Mouse (Mus musculus): ENCODE measurements around the gene Pnmt. TPM values are rescaled to one million over a fixed set of nuclear protein-coding genes. Genes with fewer than 3 reads are reported as not detected.

Gene Pnmt
- total and polyA plus RNA-seq, 3 experiments = not detected

DNA sequence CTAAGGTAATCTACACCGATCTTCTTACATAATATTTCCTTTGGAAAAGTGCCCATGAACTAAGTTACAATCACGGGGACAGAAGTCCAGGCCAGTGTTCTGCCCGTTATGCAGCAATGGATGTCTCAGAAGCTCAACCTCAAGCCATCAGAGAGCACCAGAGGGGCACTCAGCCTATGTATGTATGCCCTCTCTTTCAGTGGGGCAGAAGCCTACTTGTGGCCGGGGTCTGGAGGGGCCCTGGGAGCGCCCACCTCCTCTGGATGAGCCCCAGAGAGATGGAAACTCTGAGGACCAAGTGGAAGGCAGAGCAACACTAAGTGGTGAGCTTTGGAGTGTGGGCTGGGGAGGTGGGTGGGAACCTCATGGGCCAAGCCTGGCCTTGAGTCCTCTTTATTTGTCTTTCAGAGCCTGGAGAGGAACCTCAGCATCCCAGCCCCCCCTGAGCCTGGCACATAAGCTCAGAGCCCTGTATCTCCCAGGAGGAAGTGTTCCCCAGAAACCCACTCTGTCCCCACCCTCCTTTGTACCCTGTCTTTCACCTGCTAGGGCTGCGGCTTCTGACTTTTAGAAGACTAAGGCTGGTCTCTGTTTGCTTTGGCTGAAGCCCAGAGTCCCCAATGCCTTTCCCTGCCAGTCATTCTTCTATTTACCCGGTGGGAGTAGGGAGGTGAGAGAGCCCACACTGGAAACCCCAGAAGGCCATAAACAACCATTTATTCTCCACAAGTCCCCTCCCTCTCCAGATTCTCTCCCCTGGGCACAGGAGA, 29.4 kb upstream of the Pnmt start:
- H3K27me3 ChIP-seq (replicated peaks) = peaks cover 49% of the 10 kb centered on the region
- dilution Hi-C loops (cut with MboI; ENCODE audit: extremely low pct_ligation_motif_present, extremely low pct_unique_long_range_greater_than_20kb, low sequenced_read_pairs) = no loop called here
- DNase-seq (ENCODE audit: extremely low read depth) = no peak
- no peak overlapping the region for H3K4me2 ChIP-seq (ENCODE audit: insufficient read depth, low read depth, poor library complexity, severe bottlenecking)
- in situ Hi-C loops (cut with MboI; ENCODE audit: low pct_ligation_motif_present, low pct_unique_long_range_greater_than_20kb, low sequenced_read_pairs) = loop anchor here (5.0 kb wide), 2 partner anchors 35 to 90 kb away; partner anchors contain the start of gene Grb7
- peaks cover 0 to 23% of the 10 kb centered on the region in 2 experiments for H3K36me3 ChIP-seq (replicated peaks in 1 of 2; ENCODE audit: control insufficient read depth in 1 of 2, insufficient read depth in 1 of 2, low read length in 1 of 2)
- no peak overlapping the region for H3K27ac ChIP-seq (ENCODE audit: insufficient read depth, low read depth)
- TF ChIP-seq CTCF (conservative IDR thresholded peaks at IDR 0.05 in 1 of 2, IDR thresholded peaks at IDR 0.05 in 1 of 2; ENCODE audit: low read depth in 2 of 2, low read length in 2 of 2) (no peak), ZNF384 (IDR thresholded peaks at IDR 0.05; ENCODE audit: low read depth, low read length) (no peak), ZMIZ1 (IDR thresholded peaks at IDR 0.05; ENCODE audit: low read depth, low read length) (no peak), USF2 (conservative IDR thresholded peaks at IDR 0.05; ENCODE audit: low read depth, low read length) (no peak), MAZ (IDR thresholded peaks at IDR 0.05; ENCODE audit: low read depth, low read length) (no peak), TCF12 (IDR thresholded peaks at IDR 0.05; ENCODE audit: low read depth, low read length) (no peak), NELFE (IDR thresholded peaks at IDR 0.05; ENCODE audit: low read depth, low read length) (no peak), SMC3 (IDR thresholded peaks at IDR 0.05; ENCODE audit: low read depth, low read length) (no peak), PAX5 (IDR thresholded peaks at IDR 0.05; ENCODE audit: low read length) (no peak), JUND (conservative IDR thresholded peaks at IDR 0.05; ENCODE audit: low read depth, low read length) (no peak)
- no peak overlapping the region for H3K9ac ChIP-seq (ENCODE audit: insufficient read depth, low read depth)
- H3K4me1 ChIP-seq (ENCODE audit: control insufficient read depth in 1 of 2, insufficient read depth in 2 of 2) = peaks cover 11 to 54% of the 10 kb centered on the region in 2 experiments
- no peak overlapping the region for H3K4me3 ChIP-seq (replicated peaks in 1 of 3; ENCODE audit: low read depth in 2 of 3, low read length in 2 of 3, poor library complexity in 1 of 3)
- H3K79me2 ChIP-seq (replicated peaks; ENCODE audit: control insufficient read depth, extremely low read depth, insufficient read depth, poor library complexity, severe bottlenecking) = peaks cover 11% of the 10 kb centered on the region
- no peaks in the 10 kb centered on the region for H3K9me3 ChIP-seq (replicated peaks; ENCODE audit: low read length)

DNA sequence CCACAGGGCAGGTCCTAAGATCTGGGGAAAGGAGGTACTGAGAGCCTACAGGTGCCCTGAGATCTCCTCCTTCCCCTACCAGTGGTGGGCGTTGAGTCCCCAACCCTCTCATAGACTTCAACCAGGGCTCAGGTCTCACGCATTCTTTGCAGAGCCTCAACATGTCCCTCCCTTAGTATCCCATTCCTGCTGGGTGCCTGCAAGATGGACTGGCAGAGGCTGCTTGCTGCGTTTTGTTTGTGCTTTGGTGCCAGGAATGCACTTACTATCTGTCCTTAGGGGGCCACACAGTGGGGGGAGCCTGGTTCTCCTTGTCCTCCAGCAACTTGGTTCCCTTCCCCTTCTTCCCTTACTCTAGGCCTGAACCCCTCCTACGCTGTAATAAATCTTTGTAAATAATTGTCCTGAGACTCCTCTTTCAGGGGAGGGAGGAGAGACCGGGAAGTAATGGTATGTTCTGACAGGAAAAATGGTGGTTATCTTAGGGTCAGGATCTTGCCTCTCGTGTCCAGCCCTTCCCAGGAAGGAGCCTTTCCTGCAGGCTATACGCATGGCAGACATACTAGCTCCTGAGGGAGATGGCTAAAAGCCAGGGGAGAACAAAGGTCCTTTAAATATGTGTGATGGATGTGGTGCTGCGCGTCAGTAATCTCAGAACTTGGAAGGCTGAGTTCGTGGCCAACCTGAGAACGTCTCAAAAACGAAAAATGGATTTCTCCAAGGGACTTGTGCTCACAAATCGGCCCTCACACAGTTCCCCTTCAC, 28.7 kb upstream of the Pnmt start:
- no peak overlapping the region for H3K27ac ChIP-seq (ENCODE audit: insufficient read depth, low read depth)
- no peak for TF ChIP-seq JUN (IDR thresholded peaks at IDR 0.05; ENCODE audit: insufficient read depth, low read depth, low read length)
- TF ChIP-seq MXI1 (IDR thresholded peaks at IDR 0.05; ENCODE audit: low read depth, low read length) = no peak
- TF ChIP-seq MAX (IDR thresholded peaks at IDR 0.05; ENCODE audit: low read length) = no peak
- no peak for TF ChIP-seq UBTF (IDR thresholded peaks at IDR 0.05; ENCODE audit: low read depth, low read length)
- no peak for TF ChIP-seq GABPA (IDR thresholded peaks at IDR 0.05; ENCODE audit: insufficient replicate concordance, low read depth, low read length)
- no peak for TF ChIP-seq NELFE (IDR thresholded peaks at IDR 0.05; ENCODE audit: low read depth, low read length)
- no peak for TF ChIP-seq MAZ (IDR thresholded peaks at IDR 0.05; ENCODE audit: low read depth, low read length)
- TF ChIP-seq ETS1 (conservative IDR thresholded peaks at IDR 0.05; ENCODE audit: low read depth, low read length) = no peak
- TF ChIP-seq ZMIZ1 (IDR thresholded peaks at IDR 0.05; ENCODE audit: low read depth, low read length) = no peak
- TF ChIP-seq CHD2 (IDR thresholded peaks at IDR 0.05; ENCODE audit: low read length) = no peak
- TF ChIP-seq TCF12 (IDR thresholded peaks at IDR 0.05; ENCODE audit: low read depth, low read length) = no peak
- no peak for TF ChIP-seq RCOR1 (conservative IDR thresholded peaks at IDR 0.05; ENCODE audit: low read depth, low read length)
- in situ Hi-C loops (cut with MboI; ENCODE audit: low pct_ligation_motif_present, low pct_unique_long_range_greater_than_20kb, low sequenced_read_pairs) = loop anchor here (5.0 kb wide), 2 partner anchors 35 to 90 kb away; partner anchors contain the start of gene Grb7

More for the DNA sequence above, 28.7 kb upstream of the Pnmt start:
- peak overlapping the region; percentile 55 to 97 (median 59) for H3K4me3 ChIP-seq (replicated peaks in 1 of 3; ENCODE audit: low read depth in 2 of 3, low read length in 2 of 3, poor library complexity in 1 of 3)
- peaks cover 42% of the 10 kb centered on the region for H3K27me3 ChIP-seq (replicated peaks)
- no peaks in the 10 kb centered on the region for H3K9me3 ChIP-seq (replicated peaks; ENCODE audit: low read length)
- H3K4me2 ChIP-seq (ENCODE audit: insufficient read depth, low read depth, poor library complexity, severe bottlenecking) = peak overlapping the region; percentile 87
- no peak for DNase-seq (ENCODE audit: extremely low read depth)
- peaks cover 0 to 29% of the 10 kb centered on the region in 2 experiments for H3K36me3 ChIP-seq (replicated peaks in 1 of 2; ENCODE audit: control insufficient read depth in 1 of 2, insufficient read depth in 1 of 2, low read length in 1 of 2)
- dilution Hi-C loops (cut with MboI; ENCODE audit: extremely low pct_ligation_motif_present, extremely low pct_unique_long_range_greater_than_20kb, low sequenced_read_pairs) = no loop called here
- peaks cover 11% of the 10 kb centered on the region for H3K79me2 ChIP-seq (replicated peaks; ENCODE audit: control insufficient read depth, extremely low read depth, insufficient read depth, poor library complexity, severe bottlenecking)
- peak overlapping the region; percentile 69 for H3K9ac ChIP-seq (ENCODE audit: insufficient read depth, low read depth)
- H3K4me1 ChIP-seq (ENCODE audit: control insufficient read depth in 1 of 2, insufficient read depth in 2 of 2) = peaks cover 11 to 54% of the 10 kb centered on the region in 2 experiments

Data from CH12.LX (cell line).